Mouse (Mus musculus) limb, embryonic 11.5 days (tissue): ENCODE measurements around the gene Adarb1. TPM values are rescaled to one million over a fixed set of nuclear protein-coding genes. Genes with fewer than 3 reads are reported as not detected.

Experiments
- ATAC-seq: fragments of 200-750 bp; cut with Nextera tagmentation; 2 replicates; pipeline ENCODE4 v1.8.0; 2017; ENCODE audit warnings: low read depth; ENCODE audit not compliant: insufficient number of reproducible peaks, low FRiP score, low TSS enrichment
- DNase-seq: peaks from one replicate; pipeline ENCODE4 v3.0.0-alpha.2; 2015; ENCODE audit warnings: low spot score
- H3K27ac ChIP-seq: fragments of 300-500 bp; sonication (generic); replicated peaks from 2 replicates; pipeline ENCODE4 v1.5.1; 2014; ENCODE audit warnings: low read depth, mild to moderate bottlenecking, low read length
- H3K27me3 ChIP-seq: fragments of 300-500 bp; sonication (generic); 2 replicates; pipeline ENCODE4 v1.6.1; 2014; ENCODE audit warnings: mild to moderate bottlenecking, low read length, mixed read lengths; ENCODE audit not compliant: control insufficient read depth, insufficient read depth
- H3K36me3 ChIP-seq: fragments of 300-500 bp; sonication (generic); 2 replicates; pipeline ENCODE4 v1.6.1; 2014; ENCODE audit warnings: mild to moderate bottlenecking, low read length, moderate library complexity, mixed read lengths; ENCODE audit not compliant: control insufficient read depth, insufficient read depth
- H3K4me1 ChIP-seq: fragments of 300-500 bp; sonication (generic); 2 replicates; pipeline ENCODE4 v1.6.1; 2014; ENCODE audit warnings: low read length, mixed read lengths; ENCODE audit not compliant: control insufficient read depth, insufficient read depth
- H3K4me2 ChIP-seq: fragments of 300-500 bp; sonication (generic); 2 replicates; pipeline ENCODE4 v1.6.1; 2014; ENCODE audit warnings: low read depth, mild to moderate bottlenecking, moderate library complexity; ENCODE audit not compliant: severe bottlenecking
- H3K4me3 ChIP-seq: fragments of 300-500 bp; sonication (generic); 2 replicates; pipeline ENCODE4 v1.5.1; 2014; ENCODE audit warnings: low read depth, low read length
- H3K9ac ChIP-seq: fragments of 300-500 bp; sonication (generic); 2 replicates; pipeline ENCODE4 v1.6.1; 2014; ENCODE audit warnings: mild to moderate bottlenecking, low read length
- H3K9me3 ChIP-seq: fragments of 300-500 bp; sonication (generic); 2 replicates; pipeline ENCODE4 v1.6.1; 2016; ENCODE audit warnings: low read length; ENCODE audit not compliant: control insufficient read depth
- WGBS: fragments of 180-500 bp; shearing (Covaris S2); extraction: QIAGEN DNeasy Blood & Tissue Kit; methylation state at CpG from one replicate; pipeline ENCODE4 v1.1.7; 2014; 5-methylcytosine and 5-hydroxymethylcytosine counted together
- polyA plus RNA-seq: library from polyadenylated mRNA; unstranded; fragments of >200 nt; fragmentation: Nextera tagmentation; extraction: Ambion mirVana; gene quantifications from 2 replicates; pipeline ENCODE4 v1.2.1, GENCODE M21; 2014

The Adarb1 gene
- polyA plus RNA-seq, 1 experiment from 2014 or later: 4.0 TPM

DNA sequence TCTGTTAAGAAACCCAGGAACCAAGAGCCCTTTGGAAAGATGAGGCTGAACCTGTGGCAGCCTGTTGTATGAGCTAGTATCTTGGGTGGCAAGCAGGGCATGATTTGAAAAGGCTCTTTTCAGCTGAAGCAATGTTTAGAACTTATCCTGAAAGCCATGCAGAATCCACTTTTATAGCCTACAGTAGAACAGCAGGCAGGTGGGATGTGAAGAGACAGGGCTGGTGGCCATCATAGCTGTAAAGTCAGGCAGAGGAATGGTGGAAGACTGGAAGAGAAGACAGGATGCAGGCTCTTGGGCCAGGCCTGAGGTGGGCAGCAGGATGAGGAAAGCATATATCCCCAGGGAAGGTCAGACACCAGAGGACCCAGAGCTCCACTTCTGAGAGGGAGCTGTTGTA, 76.4 kb downstream of the Adarb1 start:
- H3K4me3 ChIP-seq: no peak overlapping the region
- no peak for ATAC-seq

GRCm38 (mm10) chr10:77341059-77341458, 77.0 kb downstream of the Adarb1 start:
- no peak overlapping the region for H3K4me2 ChIP-seq
- ATAC-seq: no peak
- H3K27me3 ChIP-seq: no peaks in the 10 kb centered on the region
- H3K27ac ChIP-seq: no peak overlapping the region
- H3K36me3 ChIP-seq: no peaks in the 10 kb centered on the region
- WGBS: 92% methylated on average over 4 of the region's 4 CpGs
- no peaks in the 10 kb centered on the region for H3K9me3 ChIP-seq
- no peak overlapping the region for H3K4me3 ChIP-seq
- peaks cover 3% of the 10 kb centered on the region; the same call in 1 of the 2 replicates for H3K4me1 ChIP-seq
- DNase-seq: no peak
- no peak overlapping the region for H3K9ac ChIP-seq

More for the DNA sequence above, 76.4 kb downstream of the Adarb1 start:
- DNase-seq: no peak
- H3K36me3 ChIP-seq: no peaks in the 10 kb centered on the region
- no peaks in the 10 kb centered on the region for H3K9me3 ChIP-seq
- no peak overlapping the region for H3K27ac ChIP-seq
- peaks cover 3% of the 10 kb centered on the region; the same call in 1 of the 2 replicates for H3K4me1 ChIP-seq
- H3K4me2 ChIP-seq: no peak overlapping the region
- H3K9ac ChIP-seq: no peak overlapping the region
- H3K27me3 ChIP-seq: no peaks in the 10 kb centered on the region

DNA sequence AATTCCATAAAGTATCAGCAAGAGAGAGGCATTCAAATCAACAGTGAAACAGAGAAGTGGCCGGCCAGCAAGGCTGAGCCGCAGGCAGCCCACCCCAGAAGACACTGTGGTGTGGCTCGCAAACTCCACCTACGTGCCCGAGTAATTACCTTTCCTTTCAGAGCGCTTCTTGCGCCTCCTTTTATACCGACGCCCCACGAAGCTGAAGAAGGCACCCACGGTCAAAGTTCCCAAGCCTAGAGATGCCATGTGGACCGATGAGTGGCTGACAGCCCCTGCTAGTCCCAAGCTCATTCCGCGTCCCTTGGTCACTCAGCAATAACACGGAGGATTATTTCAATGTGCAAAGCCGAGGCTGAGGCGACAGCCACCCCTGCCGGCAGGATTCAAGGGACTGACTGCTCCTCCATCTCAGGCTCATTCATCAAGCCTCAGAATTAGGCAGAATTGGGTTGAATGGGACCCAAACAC, 78.2 kb downstream of the Adarb1 start:
- Histone ChIP-seq H3K4me2 (peak overlapping the region; percentile 44), H3K4me1 (peaks cover 3% of the 10 kb centered on the region; the same call in 1 of the 2 replicates), H3K27me3 (no peaks in the 10 kb centered on the region), H3K4me3 (0 out of 2 replicates have a peak overlapping the region, but pooled peaks have one; percentile 8), H3K9ac (0 out of 2 replicates have a peak overlapping the region, but pooled peaks have one; percentile 19), H3K36me3 (no peaks in the 10 kb centered on the region), H3K27ac (no peak overlapping the region), H3K9me3 (no peaks in the 10 kb centered on the region)
- DNase-seq (peak; percentile 35), ATAC-seq (no peak)
- 29% methylated on average over 18 of the region's 18 CpGs for WGBS

DNA sequence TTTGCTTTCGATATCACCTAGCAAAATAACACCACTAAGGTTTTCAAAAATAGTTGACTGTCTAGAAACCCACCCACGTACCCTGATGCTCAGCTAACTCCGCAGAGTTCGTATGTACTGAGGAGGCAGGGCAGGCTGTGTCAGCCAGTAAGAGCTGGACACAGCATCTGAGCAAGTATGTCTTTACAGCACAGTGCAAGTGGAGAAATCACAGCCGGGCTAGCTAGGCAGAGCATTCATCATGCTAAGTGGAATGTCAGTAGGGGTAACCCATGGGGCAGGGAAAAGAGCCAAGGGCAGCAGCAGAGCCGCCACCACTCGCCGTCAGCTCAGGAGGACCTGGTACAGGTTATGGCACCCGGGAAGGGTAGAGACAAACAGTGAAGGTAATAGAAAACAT, 84.6 kb downstream of the Adarb1 start:
- H3K9me3 ChIP-seq: no peaks in the 10 kb centered on the region
- no peak overlapping the region for H3K4me2 ChIP-seq
- H3K27ac ChIP-seq: no peak overlapping the region
- no peak overlapping the region for H3K9ac ChIP-seq
- ATAC-seq (no peak), DNase-seq (no peak)
- whole genome bisulfite sequencing: 78% methylated on average over 9 of the region's 9 CpGs
- H3K36me3 ChIP-seq: no peaks in the 10 kb centered on the region
- peaks cover 8% of the 10 kb centered on the region for H3K4me1 ChIP-seq
- no peaks in the 10 kb centered on the region for H3K27me3 ChIP-seq
- no peak overlapping the region for H3K4me3 ChIP-seq

DNA sequence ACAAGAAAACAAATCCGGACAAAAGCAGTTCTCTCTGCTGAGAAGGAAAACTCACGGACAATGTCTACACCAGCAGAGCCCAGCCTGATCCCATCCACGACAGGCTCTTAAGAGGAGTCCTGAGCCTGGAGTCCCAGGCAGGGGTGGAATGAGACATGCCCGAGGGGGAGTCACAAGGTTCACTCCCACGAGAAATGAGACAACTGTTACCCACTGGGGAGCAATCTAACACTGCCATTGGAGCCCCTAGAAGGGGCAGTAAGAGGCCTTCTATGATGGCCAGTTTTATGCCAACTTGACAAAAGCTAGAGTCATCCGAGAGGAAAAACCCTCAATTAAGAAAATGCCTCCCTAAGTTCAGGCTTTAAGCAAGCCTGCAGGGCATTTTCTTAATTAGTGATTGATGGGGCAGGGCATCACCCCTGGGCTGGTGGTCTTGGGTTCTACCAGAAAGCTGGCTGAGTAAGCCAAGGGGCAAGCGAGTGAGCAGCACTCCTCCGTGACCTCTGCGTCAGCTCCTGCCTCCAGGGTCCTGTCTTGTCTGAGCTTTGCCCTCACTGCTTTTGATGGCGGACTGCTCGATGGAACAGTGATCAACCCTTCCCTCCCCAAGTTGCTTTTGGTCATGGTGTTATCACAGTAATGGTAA, 88.5 kb downstream of the Adarb1 start:
- peaks cover 8% of the 10 kb centered on the region for H3K4me1 ChIP-seq
- H3K9ac ChIP-seq: no peak overlapping the region
- 60% methylated on average over 11 of the region's 11 CpGs for WGBS
- no peaks in the 10 kb centered on the region for H3K27me3 ChIP-seq
- DNase-seq (no peak), ATAC-seq (no peak)
- no peak overlapping the region for H3K27ac ChIP-seq
- H3K4me2 ChIP-seq: no peak overlapping the region
- H3K36me3 ChIP-seq: no peaks in the 10 kb centered on the region
- no peak overlapping the region for H3K4me3 ChIP-seq
- H3K9me3 ChIP-seq: no peaks in the 10 kb centered on the region

DNA sequence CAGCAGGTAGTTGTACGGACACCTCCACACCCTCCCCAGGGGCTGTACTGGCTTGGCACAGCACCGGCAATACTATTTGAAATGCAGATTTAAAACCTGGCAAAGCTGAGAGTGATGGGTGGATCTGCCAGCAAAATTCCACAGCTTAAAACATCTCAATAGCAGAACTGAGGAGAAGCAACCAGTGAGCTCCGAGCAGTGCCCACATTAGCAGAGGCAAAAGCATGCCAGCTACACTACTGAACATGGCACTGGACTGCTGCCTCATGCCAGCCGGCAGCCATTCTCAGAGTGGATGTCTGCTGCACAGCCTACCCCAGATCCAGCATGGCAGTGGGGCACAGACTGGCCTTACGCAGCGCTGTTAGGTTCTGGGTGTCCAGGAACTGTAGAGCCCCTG, 93.4 kb downstream of the Adarb1 start:
- WGBS: 92% methylated on average over 6 of the region's 6 CpGs
- Histone ChIP-seq H3K27me3 (no peaks in the 10 kb centered on the region), H3K27ac (no peak overlapping the region), H3K9ac (no peak overlapping the region), H3K4me3 (no peak overlapping the region), H3K36me3 (no peaks in the 10 kb centered on the region), H3K9me3 (no peaks in the 10 kb centered on the region), H3K4me1 (0 out of 2 replicates have a peak, but pooled peaks cover 4% of the 10 kb centered on the region), H3K4me2 (no peak overlapping the region)
- DNase-seq: no peak
- ATAC-seq: no peak

DNA sequence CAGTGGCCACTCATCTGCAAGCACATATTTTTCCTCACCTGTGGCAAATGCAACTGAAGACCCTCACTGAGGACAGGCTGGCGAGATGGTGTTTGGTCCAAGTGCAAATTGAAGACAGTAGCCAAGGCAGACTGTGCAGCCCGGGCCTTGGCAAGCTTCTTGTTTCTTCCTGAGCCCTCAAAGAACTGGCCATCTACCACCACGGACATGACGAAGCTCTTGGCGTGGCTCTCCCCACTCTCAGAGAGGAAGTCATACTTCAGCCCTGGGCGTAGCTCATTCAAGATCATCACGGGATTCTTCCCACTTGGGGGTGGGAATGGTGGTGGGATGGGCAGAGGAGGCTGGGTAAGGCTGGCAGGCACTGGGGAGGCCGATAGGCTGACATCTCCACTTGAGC, 96.5 kb downstream of the Adarb1 start:
- H3K27ac ChIP-seq: no peak overlapping the region
- H3K9me3 ChIP-seq: no peaks in the 10 kb centered on the region
- no peak overlapping the region for H3K9ac ChIP-seq
- H3K4me2 ChIP-seq: no peak overlapping the region
- DNase-seq (no peak), ATAC-seq (no peak)
- no peak overlapping the region for H3K4me3 ChIP-seq
- no peaks in the 10 kb centered on the region for H3K36me3 ChIP-seq
- no peaks in the 10 kb centered on the region for H3K4me1 ChIP-seq
- 93% methylated on average over 8 of the region's 8 CpGs for WGBS
- H3K27me3 ChIP-seq: no peaks in the 10 kb centered on the region

GRCm38 (mm10) chr10:77321001-77321400, 97.1 kb downstream of the Adarb1 start:
- H3K4me3 ChIP-seq: no peak overlapping the region
- H3K9ac ChIP-seq: no peak overlapping the region
- no peaks in the 10 kb centered on the region for H3K27me3 ChIP-seq
- H3K9me3 ChIP-seq: no peaks in the 10 kb centered on the region
- WGBS: 92% methylated on average over 1 of the region's 1 CpGs
- DNase-seq (no peak), ATAC-seq (no peak)
- H3K27ac ChIP-seq: no peak overlapping the region
- H3K4me1 ChIP-seq: no peaks in the 10 kb centered on the region
- H3K36me3 ChIP-seq: no peaks in the 10 kb centered on the region
- no peak overlapping the region for H3K4me2 ChIP-seq

GRCm38 (mm10) chr10:77315682-77316081, 102.4 kb downstream of the Adarb1 start:
- Histone ChIP-seq H3K27me3 (no peaks in the 10 kb centered on the region), H3K27ac (no peak overlapping the region), H3K4me2 (no peak overlapping the region), H3K4me1 (no peaks in the 10 kb centered on the region), H3K4me3 (no peak overlapping the region), H3K9ac (no peak overlapping the region), H3K9me3 (no peaks in the 10 kb centered on the region), H3K36me3 (no peaks in the 10 kb centered on the region)
- ATAC-seq (no peak), DNase-seq (no peak)
- 82% methylated on average over 2 of the region's 2 CpGs for WGBS
